Comparison of ENCODE assay signal across 10 mouse cellular contexts in the genomic region with DNA sequence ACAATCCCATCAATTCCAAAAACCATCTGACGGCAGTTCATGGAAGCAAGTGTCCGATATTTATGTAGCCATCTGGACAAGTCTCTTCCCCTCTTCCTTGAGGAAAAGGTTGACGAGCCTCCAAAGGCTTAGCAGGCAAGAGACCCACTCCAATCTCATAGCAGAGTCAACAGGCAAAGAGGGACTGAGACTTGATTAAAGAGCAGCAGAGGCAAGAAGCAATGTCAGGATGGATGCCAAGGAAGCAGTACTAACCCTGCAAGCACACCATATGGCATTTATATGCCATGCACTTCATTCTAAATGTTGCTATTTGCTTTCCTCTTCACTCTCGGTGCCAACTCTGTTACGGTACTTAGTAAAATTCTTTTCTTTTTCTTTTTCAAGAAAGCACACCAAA.
A peak's percentile ranks its signal among the peaks of the same experiment; 100 is the strongest.
DNase-seq lines count a peak whose midpoint lies in the region; ATAC-seq and TF ChIP-seq lines count a peak whose summit lies in the region.
"Had no signal": no experiment of that assay in that cellular context is flagged by ENCODE, and none has a peak within 500 bp of the region (broad histone marks: within the 10 kb centered on the region; RNA-seq: fewer than 3 reads in every experiment).

No protein-coding gene starts in this region.

- H3K9ac ChIP-seq in forebrain, embryonic 14.5 days (ENCODE audit: low read length): no peak overlapping the region
- no peak overlapping the region for H3K9ac ChIP-seq in forebrain, embryonic 11.5 days (ENCODE audit: low read length)
- H3K9ac ChIP-seq: liver, postnatal 0 days had no signal

- no peak for TF ChIP-seq CTCF in layer of hippocampus, adult 2 months (conservative IDR thresholded peaks at IDR 0.05)

- no peaks in the 10 kb centered on the region for H3K27me3 ChIP-seq in forebrain, embryonic 14.5 days (replicated peaks; ENCODE audit: control insufficient read depth, insufficient read depth, low read length)
- H3K27me3 ChIP-seq in forebrain, embryonic 11.5 days (ENCODE audit: control insufficient read depth, insufficient read depth, low read length): no peaks in the 10 kb centered on the region

- DNase-seq in forebrain, embryonic 14.5 days (ENCODE audit: low spot score): peak; percentile 69
- DNase-seq in forebrain, embryonic 11.5 days (ENCODE audit: low spot score): no peak
- peak in 1 of 2 experiments; percentile 40 for DNase-seq in layer of hippocampus, adult 2 months (ENCODE audit: low spot score in 2 of 2)
- DNase-seq in layer of hippocampus, postnatal 10 days (ENCODE audit: low spot score in 2 of 2): no peak
- DNase-seq in brain, adult 2 months (ENCODE audit: low read depth, low spot score): peak; percentile 96
- peak; percentile 94 for DNase-seq in cerebellum, adult 9-10 months
- no peak for DNase-seq in Muller cell, postnatal 12 days (ENCODE audit: inconsistent ontology term)
- DNase-seq in gastrocnemius, postnatal 10 days: no peak
- DNase-seq: embryo, embryonic 11 days; liver, postnatal 0 days had no signal

- peaks cover 8% of the 10 kb centered on the region; the same call in 1 of the 2 replicates for H3K36me3 ChIP-seq in forebrain, embryonic 14.5 days (ENCODE audit: control insufficient read depth, insufficient read depth, low read length)
- no peaks in the 10 kb centered on the region for H3K36me3 ChIP-seq in forebrain, embryonic 11.5 days (ENCODE audit: control insufficient read depth, insufficient read depth, low read length)

- no peaks in the 10 kb centered on the region for H3K9me3 ChIP-seq in forebrain, embryonic 14.5 days (replicated peaks; ENCODE audit: control insufficient read depth, low read length)
- H3K9me3 ChIP-seq in forebrain, embryonic 11.5 days (ENCODE audit: control insufficient read depth, low read length): no peaks in the 10 kb centered on the region

- H3K4me1 ChIP-seq in forebrain, embryonic 14.5 days (ENCODE audit: control insufficient read depth, insufficient read depth, low read length): no peaks in the 10 kb centered on the region
- H3K4me1 ChIP-seq in forebrain, embryonic 11.5 days (replicated peaks; ENCODE audit: control insufficient read depth, insufficient read depth, low read length): no peaks in the 10 kb centered on the region

- H3K4me3 ChIP-seq in forebrain, embryonic 14.5 days (ENCODE audit: low read depth, low read length): no peak overlapping the region
- H3K4me3 ChIP-seq in forebrain, embryonic 11.5 days (ENCODE audit: low read depth, low read length): no peak overlapping the region
- no peak overlapping the region for H3K4me3 ChIP-seq in layer of hippocampus, adult 2 months

- WGBS in forebrain, embryonic 14.5 days: 76% methylated on average over 5 of the region's 5 CpGs
- WGBS in forebrain, embryonic 11.5 days: 90% methylated on average over 5 of the region's 5 CpGs

- no peak; the same call in 1 of the 2 replicates for ATAC-seq in forebrain, embryonic 14.5 days
- ATAC-seq in forebrain, embryonic 11.5 days (replicated peaks; ENCODE audit: low FRiP score): no peak
- ATAC-seq: liver, postnatal 0 days had no signal

- H3K27ac ChIP-seq in forebrain, embryonic 14.5 days (ENCODE audit: low read depth, low read length): no peak overlapping the region; the same call in 1 of the 2 replicates
- H3K27ac ChIP-seq in forebrain, embryonic 11.5 days (ENCODE audit: low read depth, low read length): no peak overlapping the region
- peak overlapping the region; percentile 37; the same call in 1 of the 2 replicates for H3K27ac ChIP-seq in layer of hippocampus, adult 2 months

- no peak overlapping the region for H3K4me2 ChIP-seq in forebrain, embryonic 14.5 days (ENCODE audit: low read length)
- H3K4me2 ChIP-seq in forebrain, embryonic 11.5 days (ENCODE audit: low read depth, low read length, severe bottlenecking): no peak overlapping the region

Comparison
In these comparisons a context has a peak if more than half of its experiments do, and no peak if none do; other contexts are left out.
1. DNase-seq: peak in forebrain, embryonic 14.5 days (single experiment), brain, adult 2 months (single experiment) and cerebellum, adult 9-10 months (single experiment); none in forebrain, embryonic 11.5 days (single experiment), layer of hippocampus, postnatal 10 days (0 of 2), Muller cell, postnatal 12 days (single experiment) and gastrocnemius, postnatal 10 days (single experiment).